Comparison of ENCODE assay signal across 10 mouse cellular contexts in the genomic region with DNA sequence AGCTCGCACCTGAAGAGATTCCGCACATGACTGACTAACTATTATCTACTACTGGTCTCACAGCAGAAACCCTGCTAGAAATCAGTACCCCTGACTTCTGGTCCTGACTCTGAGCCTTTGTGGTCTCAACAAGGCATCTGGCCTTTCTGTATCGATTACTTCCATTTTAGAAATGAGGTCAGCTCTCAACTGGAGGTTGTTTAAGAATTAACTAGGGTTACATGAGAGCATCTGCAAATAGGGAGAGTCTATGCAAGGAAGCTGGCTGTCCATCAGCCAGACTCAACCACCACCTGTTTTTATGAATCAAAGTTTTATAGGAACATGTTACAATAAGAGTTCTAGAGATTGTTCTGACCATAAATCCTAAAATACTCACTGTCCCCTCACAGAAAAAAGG. TPM values are rescaled to one million over a fixed set of nuclear protein-coding genes. Genes with fewer than 3 reads are reported as not detected.
DNase-seq lines count a peak whose midpoint lies in the region; ATAC-seq and TF ChIP-seq lines count a peak whose summit lies in the region.
"Had no signal": no experiment of that assay in that cellular context is flagged by ENCODE, and none has a peak within 500 bp of the region (broad histone marks: within the 10 kb centered on the region; RNA-seq: fewer than 3 reads in every experiment).

No protein-coding gene starts in this region.

- H3K4me3 ChIP-seq in heart, embryonic 14.5 days (ENCODE audit: control insufficient read depth in 1 of 2, insufficient read depth in 1 of 2, low read depth in 1 of 2, low read length in 2 of 2) = no peak overlapping the region
- no peak overlapping the region for H3K4me3 ChIP-seq in stomach, embryonic 15.5 days (replicated peaks)
- H3K4me3 ChIP-seq in stomach, postnatal 0 days (ENCODE audit: low read depth, low read length) = no peak overlapping the region
- H3K4me3 ChIP-seq in liver, embryonic 11.5 days (ENCODE audit: low read depth, low read length) = no peak overlapping the region
- peak overlapping the region; percentile 99 for H3K4me3 ChIP-seq in neural tube, embryonic 14.5 days (ENCODE audit: low read depth, low read length)

- H3K9me3 ChIP-seq in heart, embryonic 14.5 days (ENCODE audit: control insufficient read depth, low read length) = no peaks in the 10 kb centered on the region
- no peaks in the 10 kb centered on the region for H3K9me3 ChIP-seq in stomach, embryonic 15.5 days
- no peaks in the 10 kb centered on the region for H3K9me3 ChIP-seq in stomach, postnatal 0 days (ENCODE audit: control insufficient read depth, low read length)
- H3K9me3 ChIP-seq in liver, embryonic 11.5 days (ENCODE audit: control insufficient read depth, low read length) = no peaks in the 10 kb centered on the region
- no peaks in the 10 kb centered on the region for H3K9me3 ChIP-seq in neural tube, embryonic 14.5 days (ENCODE audit: control insufficient read depth, low read length)

- 79% methylated on average over 3 of the region's 3 CpGs for WGBS in heart, embryonic 14.5 days
- WGBS in stomach, embryonic 15.5 days = 70% methylated on average over 3 of the region's 3 CpGs
- WGBS in stomach, postnatal 0 days = 70% methylated on average over 3 of the region's 3 CpGs
- 76% methylated on average over 3 of the region's 3 CpGs for WGBS in liver, embryonic 11.5 days
- WGBS in neural tube, embryonic 14.5 days = 85% methylated on average over 3 of the region's 3 CpGs

- ATAC-seq in heart, embryonic 14.5 days (ENCODE audit: insufficient number of reproducible peaks, insufficient read depth, low FRiP score, low read depth) = no peak
- no peak for ATAC-seq in stomach, embryonic 15.5 days (ENCODE audit: insufficient read depth, low FRiP score, low read depth)
- ATAC-seq in stomach, postnatal 0 days (ENCODE audit: low FRiP score, low TSS enrichment) = no peak
- no peak for ATAC-seq in liver, embryonic 11.5 days (replicated peaks; ENCODE audit: low FRiP score)
- ATAC-seq in neural tube, embryonic 14.5 days (ENCODE audit: low read depth) = no peak

- no peak overlapping the region for H3K27ac ChIP-seq in heart, embryonic 14.5 days (replicated peaks in 1 of 2; ENCODE audit: control insufficient read depth in 1 of 2, insufficient read depth in 1 of 2, low read depth in 2 of 2, low read length in 2 of 2)
- no peak overlapping the region for H3K27ac ChIP-seq in stomach, embryonic 15.5 days
- H3K27ac ChIP-seq in stomach, postnatal 0 days (replicated peaks) = no peak overlapping the region
- no peak overlapping the region for H3K27ac ChIP-seq in liver, embryonic 11.5 days (ENCODE audit: low read depth, low read length)
- no peak overlapping the region for H3K27ac ChIP-seq in neural tube, embryonic 14.5 days (ENCODE audit: low read depth, low read length)

- H3K27me3 ChIP-seq in heart, embryonic 14.5 days (ENCODE audit: control insufficient read depth, insufficient read depth, low read length) = no peaks in the 10 kb centered on the region
- H3K27me3 ChIP-seq in stomach, embryonic 15.5 days (replicated peaks) = no peaks in the 10 kb centered on the region
- H3K27me3 ChIP-seq in stomach, postnatal 0 days (ENCODE audit: control insufficient read depth, insufficient read depth, low read length) = no peaks in the 10 kb centered on the region
- no peaks in the 10 kb centered on the region for H3K27me3 ChIP-seq in liver, embryonic 11.5 days (replicated peaks; ENCODE audit: control insufficient read depth, insufficient read depth, low read length)
- H3K27me3 ChIP-seq in neural tube, embryonic 14.5 days (ENCODE audit: control insufficient read depth, insufficient read depth, low read length) = no peaks in the 10 kb centered on the region

- no peak for DNase-seq in heart, adult 9 months (ENCODE audit: low spot score in 2 of 2)
- DNase-seq in stomach, postnatal 0 days (ENCODE audit: low spot score) = no peak
- DNase-seq in liver, embryonic 11.5 days (ENCODE audit: low spot score) = no peak
- DNase-seq in T-cell, adult 2 months (ENCODE audit: low spot score) = no peak
- DNase-seq in frontal cortex, postnatal 10 days (ENCODE audit: low spot score in 2 of 2) = no peak
- DNase-seq: cerebellum, postnatal 36 days; thymus, adult 18-20 months had no signal

- no peak overlapping the region for H3K9ac ChIP-seq in heart, embryonic 14.5 days (ENCODE audit: low read length)
- no peak overlapping the region for H3K9ac ChIP-seq in stomach, embryonic 15.5 days
- H3K9ac ChIP-seq in stomach, postnatal 0 days (ENCODE audit: low read length) = no peak overlapping the region
- H3K9ac ChIP-seq in liver, embryonic 11.5 days (ENCODE audit: low read depth, low read length) = no peak overlapping the region
- no peak overlapping the region for H3K9ac ChIP-seq in neural tube, embryonic 14.5 days (replicated peaks; ENCODE audit: low read depth, low read length)

- H3K4me2 ChIP-seq in heart, embryonic 14.5 days (ENCODE audit: low read length) = peak overlapping the region; percentile 76
- peak overlapping the region; percentile 75; the same call in 1 of the 2 replicates for H3K4me2 ChIP-seq in stomach, embryonic 15.5 days
- H3K4me2 ChIP-seq in stomach, postnatal 0 days (replicated peaks; ENCODE audit: low read depth) = no peak overlapping the region
- peak overlapping the region; percentile 94 for H3K4me2 ChIP-seq in liver, embryonic 11.5 days
- peak overlapping the region; percentile 95 for H3K4me2 ChIP-seq in neural tube, embryonic 14.5 days (ENCODE audit: low read depth, low read length)

- no peak for TF ChIP-seq EP300 in stomach, postnatal 0 days (optimal IDR thresholded peaks at IDR 0.05)

- peaks cover 11 to 17% of the 10 kb centered on the region in 2 experiments for H3K4me1 ChIP-seq in heart, embryonic 14.5 days (ENCODE audit: control insufficient read depth in 2 of 2, insufficient read depth in 2 of 2, low read length in 2 of 2)
- peaks cover 17% of the 10 kb centered on the region for H3K4me1 ChIP-seq in stomach, embryonic 15.5 days
- no peaks in the 10 kb centered on the region for H3K4me1 ChIP-seq in stomach, postnatal 0 days (replicated peaks; ENCODE audit: control insufficient read depth, insufficient read depth)
- peaks cover 28% of the 10 kb centered on the region for H3K4me1 ChIP-seq in liver, embryonic 11.5 days (replicated peaks; ENCODE audit: control insufficient read depth, insufficient read depth, low read length)
- peaks cover 31% of the 10 kb centered on the region for H3K4me1 ChIP-seq in neural tube, embryonic 14.5 days (ENCODE audit: control insufficient read depth, insufficient read depth, low read length)

- H3K36me3 ChIP-seq in heart, embryonic 14.5 days (ENCODE audit: control insufficient read depth, insufficient read depth, low read length) = peaks cover 45% of the 10 kb centered on the region
- H3K36me3 ChIP-seq in stomach, embryonic 15.5 days = peaks cover 31% of the 10 kb centered on the region
- peaks cover 21% of the 10 kb centered on the region; the same call in 1 of the 2 replicates for H3K36me3 ChIP-seq in stomach, postnatal 0 days (ENCODE audit: control insufficient read depth, insufficient read depth, low read length)
- H3K36me3 ChIP-seq in liver, embryonic 11.5 days (ENCODE audit: control insufficient read depth, insufficient read depth, low read length) = peaks cover 34% of the 10 kb centered on the region
- H3K36me3 ChIP-seq in neural tube, embryonic 14.5 days (ENCODE audit: control insufficient read depth, insufficient read depth, low read length) = peaks cover 34% of the 10 kb centered on the region

- no peak for TF ChIP-seq CTCF in stomach, postnatal 0 days (IDR thresholded peaks at IDR 0.05; ENCODE audit: low read depth)

RNA-seq across cellular contexts. Expression of a gene that starts 2.8 kb away (rescaled TPM):
- 15.7 and 17.3 TPM in 2 replicates for polyA plus RNA-seq in heart, embryonic 14.5 days (2014; fragmentation: Nextera tagmentation; extraction: Ambion mirVana)
- polyA plus RNA-seq in stomach, embryonic 15.5 days (2015; fragmentation: Nextera tagmentation; extraction: Ambion mirVana) = 23.7 and 23.8 TPM in 2 replicates
- polyA plus RNA-seq in stomach, postnatal 0 days (2015; fragmentation: Nextera tagmentation; extraction: Ambion mirVana) = 14.7 and 14.8 TPM in 2 replicates
- polyA plus RNA-seq in liver, embryonic 11.5 days (2014; fragmentation: Nextera tagmentation; extraction: Ambion mirVana) = 17.7 and 19.4 TPM in 2 replicates
- polyA plus RNA-seq in neural tube, embryonic 14.5 days (2014; fragmentation: Nextera tagmentation; extraction: Ambion mirVana) = 30.5 and 37.9 TPM in 2 replicates
